Mouse (Mus musculus) WW6 (cell line): ENCODE data around the gene Camk1.
A peak's percentile ranks its signal among the peaks of the same experiment; 100 is the strongest.
"Not testable (repeated sequence)": the region's sequence is repeated elsewhere in the genome, so short reads cannot be mapped to it uniquely, and the experiment has no call there.

Experiments used
- DNase-seq: peaks from one replicate; pipeline ENCODE4 v3.0.0-alpha.2; 2013; ENCODE audit warnings: low read depth, low spot score

The Camk1 gene

DNA sequence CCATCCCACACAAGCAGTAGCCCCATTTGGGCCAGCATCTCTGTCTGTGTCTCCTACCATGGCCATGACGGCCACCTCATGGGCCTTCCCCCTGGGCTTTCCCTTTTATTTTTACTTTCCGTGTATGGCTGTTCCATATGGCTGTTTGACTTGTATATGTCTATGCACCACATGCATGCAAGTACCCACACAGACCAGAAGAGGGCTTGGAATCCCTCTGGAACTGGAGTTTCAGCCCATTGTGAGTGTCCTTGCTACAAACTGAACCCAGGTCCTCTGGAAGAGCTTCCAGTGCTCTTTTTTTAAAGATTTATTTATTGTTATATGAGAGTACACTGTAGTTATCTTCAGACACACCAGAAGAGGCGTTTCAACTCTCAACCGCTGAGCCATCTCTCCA lies 17.7 kb upstream of the Camk1 start:
- DNase-seq, result no peak

- no peak for DNase-seq
These were observed 9.9 kb upstream of the Camk1 start for GRCm38 (mm10) chr6:113353696-113354095.

GRCm38 (mm10) chr6:113352820-113353219 lies 9.0 kb upstream of the Camk1 start:
- no peak for DNase-seq

DNA sequence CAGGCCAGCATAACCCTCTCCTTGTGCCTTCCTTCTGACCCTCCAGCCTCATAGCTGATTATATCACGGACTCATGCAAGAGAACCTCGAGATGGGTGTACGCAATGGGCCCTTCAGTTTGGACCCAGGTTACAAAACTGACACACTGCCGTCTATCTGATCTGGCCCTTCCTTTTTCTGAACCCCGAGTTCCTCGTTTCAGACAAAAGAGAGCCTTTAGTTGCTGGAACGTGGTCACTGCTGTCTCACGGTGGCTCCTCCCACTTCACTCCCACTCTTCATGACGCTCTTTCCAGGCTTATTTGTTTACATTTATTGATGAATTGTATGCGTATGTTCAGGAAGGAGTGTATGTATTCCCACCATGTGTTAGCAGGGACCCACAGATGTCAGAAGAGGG lies 7.9 kb upstream of the Camk1 start:
- DNase-seq, result no peak

DNA sequence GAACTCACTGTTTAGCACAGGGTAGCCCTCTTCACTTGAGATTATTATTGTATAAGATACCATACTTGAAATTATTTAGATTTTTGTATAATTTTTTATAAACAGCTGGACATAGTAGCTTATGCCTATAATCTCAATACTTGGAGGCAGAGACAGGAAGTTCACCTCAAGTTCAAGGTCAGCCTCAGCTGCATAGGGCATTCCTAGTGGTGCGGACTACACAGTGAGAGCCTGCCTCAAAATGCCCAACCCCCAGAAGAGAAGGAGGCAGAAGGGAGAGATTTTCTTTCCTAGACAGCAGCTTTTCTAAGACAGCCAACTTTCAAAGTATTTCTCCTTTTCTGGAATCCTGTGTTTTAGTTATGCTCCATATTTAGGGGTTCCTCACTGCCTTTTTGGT lies 7.4 kb upstream of the Camk1 start:
- no peak for DNase-seq

- DNase-seq, result no peak
These were observed 6.8 kb upstream of the Camk1 start for GRCm38 (mm10) chr6:113350538-113350937.

GRCm38 (mm10) chr6:113346897-113347296 lies 3.1 kb upstream of the Camk1 start:
- no peak for DNase-seq

DNA sequence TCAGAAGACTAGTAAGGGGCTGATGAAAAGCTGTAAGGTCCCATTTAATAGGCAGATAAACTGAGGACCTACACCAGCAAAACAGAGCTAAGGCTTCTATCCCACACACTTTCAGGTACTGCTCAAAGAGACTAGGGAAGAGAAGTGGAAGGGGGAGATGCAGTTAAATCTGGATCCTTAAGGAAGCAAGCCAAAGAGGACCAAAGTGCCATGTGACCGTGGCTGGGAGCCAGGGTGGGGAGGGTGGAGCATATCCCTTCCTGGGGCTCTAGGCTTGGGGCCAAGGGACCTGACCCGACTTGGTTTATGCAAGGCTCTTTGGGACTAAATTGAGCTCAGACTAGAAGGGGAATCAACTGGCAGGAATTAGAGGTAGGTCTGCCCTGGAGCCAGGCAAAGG lies 537 bp upstream of the Camk1 start:
- no peak for DNase-seq

DNA sequence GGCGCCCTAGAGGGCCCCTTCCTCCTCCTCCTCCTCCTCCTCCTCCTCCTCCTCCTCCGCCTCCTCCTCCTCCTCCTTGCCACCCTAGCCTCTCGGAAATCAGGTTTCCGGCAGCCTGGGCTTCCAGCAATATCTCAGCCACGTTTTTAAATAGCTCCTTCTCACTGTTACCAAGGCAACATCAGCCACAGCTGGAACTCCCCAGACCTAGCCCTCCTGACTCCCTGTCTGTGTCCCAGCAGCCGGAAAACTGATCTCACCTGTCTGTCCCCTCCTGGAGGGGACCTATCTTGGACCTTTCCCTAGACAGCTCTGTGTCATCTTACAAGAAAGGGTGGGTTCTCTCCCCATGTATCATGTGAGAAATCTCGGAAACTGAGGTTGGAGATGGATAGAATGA lies 1.5 kb downstream of the Camk1 start:
- DNase-seq, result no peak

GRCm38 (mm10) chr6:113341574-113341973 lies 2.2 kb downstream of the Camk1 start:
- DNase-seq, result no peak

DNA sequence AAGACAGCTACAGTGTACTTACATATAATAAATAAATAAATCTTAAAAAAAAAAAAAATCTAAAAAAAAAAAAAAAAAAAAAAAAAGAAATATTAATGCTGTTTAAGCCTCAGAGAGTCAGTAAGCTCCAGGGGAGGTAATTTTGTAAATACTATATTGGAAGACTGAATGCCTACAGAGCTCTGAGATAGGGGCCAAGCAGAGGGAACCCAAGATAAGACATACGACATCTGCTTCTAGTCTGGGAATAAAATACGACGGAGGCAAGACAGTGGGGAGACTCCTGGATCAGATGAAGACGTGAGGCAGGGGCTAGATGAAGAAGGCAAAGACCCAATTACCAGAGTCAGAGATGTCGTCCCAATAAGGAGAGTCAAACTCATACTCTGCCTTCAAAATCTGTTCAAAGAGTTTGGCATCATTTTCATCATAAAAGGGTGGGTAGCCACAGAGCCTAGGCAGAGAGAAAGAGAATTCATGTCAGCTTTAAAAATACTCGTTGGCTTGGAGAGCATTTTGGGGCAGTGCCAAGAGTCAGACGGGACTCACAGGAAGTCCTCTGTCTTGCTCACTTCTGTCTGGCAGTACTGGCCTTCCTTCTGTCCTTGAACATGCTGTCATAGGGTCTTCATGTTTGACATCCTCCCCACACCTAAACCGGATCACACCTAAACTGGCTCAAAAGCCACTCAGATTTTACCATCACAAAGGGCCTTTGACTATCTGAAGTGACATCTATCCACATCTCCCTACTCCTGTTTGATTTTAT lies 6.7 kb downstream of the Camk1 start:
- no peak for DNase-seq

GRCm38 (mm10) chr6:113334216-113334615 lies 9.6 kb downstream of the Camk1 start:
- DNase-seq, result no peak

DNA sequence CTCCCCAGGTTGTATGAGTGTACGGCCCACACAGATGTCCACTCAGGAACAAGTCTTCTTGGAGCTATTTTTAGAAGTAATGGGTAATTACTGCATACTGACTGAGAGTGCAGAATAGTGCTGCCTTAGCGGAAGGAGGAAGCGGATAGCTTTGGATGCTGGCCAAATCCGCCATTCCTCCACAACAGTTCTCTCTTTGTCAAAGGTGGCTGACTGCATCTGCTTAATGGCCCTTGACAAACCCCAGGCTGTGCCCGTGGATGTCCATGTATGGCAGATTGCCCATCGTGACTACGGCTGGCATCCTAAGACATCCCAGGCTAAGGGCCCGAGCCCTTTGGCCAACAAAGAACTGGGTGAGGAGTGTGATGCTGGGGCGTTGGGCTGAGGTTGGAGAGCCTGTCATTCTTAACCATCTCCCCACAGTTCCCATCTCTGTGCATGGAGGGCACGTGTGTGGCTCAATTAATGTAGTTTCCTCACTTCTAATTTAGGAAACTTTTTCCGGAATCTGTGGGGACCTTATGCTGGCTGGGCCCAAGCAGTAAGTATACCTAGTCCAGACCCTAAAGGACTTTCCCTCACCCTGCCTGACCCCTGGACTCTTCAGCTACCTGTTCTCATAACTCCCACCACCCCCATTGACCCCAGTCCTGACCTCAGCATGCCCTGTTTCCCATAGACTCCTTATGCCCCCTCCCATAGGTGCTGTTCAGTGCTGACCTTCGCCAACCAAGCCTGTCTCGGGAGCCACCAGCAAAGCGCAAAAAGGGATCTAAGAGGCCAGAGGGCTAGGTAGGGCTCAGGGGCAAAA lies 10.4 kb downstream of the Camk1 start:
- DNase-seq, result no peak

DNA sequence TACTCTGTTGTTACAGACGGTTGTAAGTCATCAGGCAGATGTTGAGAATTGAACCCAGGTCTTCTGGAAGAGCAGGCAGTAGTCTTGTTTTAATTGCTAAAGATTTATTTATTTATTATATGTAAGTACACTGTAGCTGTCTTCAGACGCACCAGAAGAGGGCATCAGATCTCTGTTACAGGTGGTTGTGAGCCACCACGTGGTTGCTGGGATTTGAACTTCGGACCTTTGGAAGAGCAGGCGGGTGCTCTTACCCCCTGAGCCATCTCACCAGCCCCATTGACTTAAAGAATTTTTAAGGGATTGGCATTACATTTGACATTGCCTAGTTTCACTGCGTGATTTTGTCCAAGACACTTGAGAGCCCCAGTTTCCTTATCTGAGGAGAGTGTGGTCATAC lies 11.1 kb downstream of the Camk1 start:
- not testable (repeated sequence) for DNase-seq

- DNase-seq, result no peak
These were observed 12.1 kb downstream of the Camk1 start for GRCm38 (mm10) chr6:113331721-113332120.

DNA sequence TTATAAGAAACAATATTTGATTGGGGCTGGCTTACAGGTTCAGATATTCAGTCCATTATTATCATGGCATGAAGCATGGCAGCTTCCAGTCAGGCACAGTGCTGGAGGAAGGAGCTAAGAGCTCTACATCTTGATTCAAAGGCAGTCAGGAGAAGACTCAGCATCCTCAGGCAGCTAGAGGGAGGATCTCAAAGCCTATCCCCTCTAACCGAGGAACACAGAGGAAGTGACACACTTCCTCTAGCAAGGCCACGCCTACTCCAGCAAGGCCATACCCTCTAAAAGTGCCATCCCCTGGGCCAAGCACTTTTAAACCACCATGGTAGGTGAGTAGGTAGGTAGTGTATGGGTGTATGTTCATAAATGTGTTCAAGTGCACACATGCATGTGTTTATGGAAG lies 13.2 kb downstream of the Camk1 start:
- no peak for DNase-seq

- no peak for DNase-seq
These were observed 14.4 kb downstream of the Camk1 start for GRCm38 (mm10) chr6:113329396-113329795.

- peak; percentile 99 for DNase-seq
These were observed 17.1 kb downstream of the Camk1 start, which contains the start of gene Ogg1 for GRCm38 (mm10) chr6:113326533-113327315. TSS of gene Ogg1 (plus strand) at chr6:113326972.

DNA sequence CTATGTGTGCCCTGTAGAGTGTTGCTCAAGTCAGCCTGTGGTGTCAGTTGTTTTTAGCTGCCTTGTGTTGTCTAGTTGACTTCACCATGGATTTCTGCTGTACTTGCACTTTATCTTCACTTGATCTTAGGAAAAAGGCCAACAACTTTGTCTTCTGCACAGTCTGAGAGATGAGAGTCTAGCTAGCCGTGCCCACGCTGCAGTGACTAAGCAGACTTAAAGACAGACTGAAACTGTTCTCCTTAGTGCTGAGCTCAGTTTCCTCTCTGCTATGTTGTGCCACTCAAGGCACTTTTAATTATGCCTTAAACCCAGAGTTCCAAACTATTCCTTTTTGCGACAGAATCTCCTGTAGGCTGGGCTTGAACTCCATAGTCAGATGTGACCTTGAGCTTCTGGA lies 27.8 kb downstream of the Camk1 start:
- DNase-seq, result no peak

- DNase-seq, result no peak
These were observed 35.6 kb downstream of the Camk1 start for GRCm38 (mm10) chr6:113308141-113308540.

GRCm38 (mm10) chr6:113307481-113308121 lies 36.2 kb downstream of the Camk1 start:
- DNase-seq, result no peak

DNA sequence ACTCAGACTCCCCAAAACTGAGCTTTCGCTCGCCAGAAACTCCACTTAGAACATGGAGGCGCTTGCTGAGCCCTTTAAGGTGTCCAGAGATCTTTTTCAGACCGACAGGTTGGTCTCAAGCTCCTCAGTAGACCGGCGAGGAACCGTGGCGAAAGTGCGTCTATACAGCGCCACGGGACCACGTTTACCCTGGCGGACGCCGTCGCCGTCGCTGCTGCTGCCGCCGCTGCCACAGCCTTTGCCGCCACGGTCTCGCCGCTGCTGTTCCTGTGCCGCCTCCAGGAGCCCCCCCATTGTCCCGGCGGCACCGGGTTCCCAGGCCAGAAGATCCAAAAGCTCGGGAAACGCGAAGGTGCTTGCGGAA lies 36.8 kb downstream of the Camk1 start, which contains the start of gene Brpf1:
Brpf1 (plus strand) TSS at position 152 of the 364 bp plus-strand sequence.
- no peak for DNase-seq
